Mouse (Mus musculus) cerebellum, postnatal 4 days (tissue): ENCODE measurements around the gene Taldo1.
"Not testable (repeated sequence)": the region's sequence is repeated elsewhere in the genome, so short reads cannot be mapped to it uniquely, and the experiment has no call there.

Experiments used
- DNase-seq, 2 experiments: peaks; one replicate each; pipeline ENCODE4 v3.0.0; 2022; ENCODE audit warnings: low spot score in 2 of 2, mixed read lengths in 1 of 2

Taldo1 gene

DNA sequence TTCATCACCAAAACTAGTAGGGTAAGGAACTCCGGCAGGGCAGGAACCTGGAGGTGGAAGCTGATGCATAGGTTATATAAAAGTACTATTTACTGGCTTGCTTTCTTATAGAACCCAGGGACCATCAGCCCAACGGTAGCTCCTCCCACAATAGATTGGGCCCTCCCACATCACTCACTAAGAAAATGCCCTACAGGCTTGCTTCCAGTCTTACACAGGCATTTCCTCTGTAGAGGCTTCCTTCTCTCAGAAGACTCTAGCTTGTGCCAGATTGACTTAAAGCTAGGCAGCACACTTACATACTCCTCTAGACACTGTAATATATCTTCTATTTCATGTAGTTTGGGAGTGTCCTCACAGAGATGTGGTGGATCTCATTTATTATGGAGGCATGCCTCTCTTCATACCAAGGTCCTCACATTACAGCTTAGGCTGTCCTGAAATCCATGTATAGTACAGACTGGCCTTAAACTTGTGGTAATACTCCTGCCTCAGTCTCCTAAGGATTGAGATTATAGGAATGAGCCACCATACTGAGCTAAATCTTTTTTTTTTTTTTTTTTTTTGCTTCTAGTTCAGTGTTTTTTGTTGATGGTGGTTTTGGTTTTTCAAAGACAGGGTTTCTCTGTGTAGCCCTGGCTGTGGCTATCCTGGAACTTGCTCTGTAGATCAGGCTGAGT lies 4.1 kb upstream of the Taldo1 start:
- DNase-seq: no peak

GRCm38 (mm10) chr7:141388487-141389109 lies 3.4 kb upstream of the Taldo1 start:
- DNase-seq: no peak

GRCm38 (mm10) chr7:141390326-141391259 lies 1.4 kb upstream of the Taldo1 start:
- DNase-seq: no peak

GRCm38 (mm10) chr7:141392552-141393222 lies 688 bp downstream of the Taldo1 start:
- DNase-seq: no peak

GRCm38 (mm10) chr7:141394158-141394557 lies 2.2 kb downstream of the Taldo1 start:
- DNase-seq: no peak

DNA sequence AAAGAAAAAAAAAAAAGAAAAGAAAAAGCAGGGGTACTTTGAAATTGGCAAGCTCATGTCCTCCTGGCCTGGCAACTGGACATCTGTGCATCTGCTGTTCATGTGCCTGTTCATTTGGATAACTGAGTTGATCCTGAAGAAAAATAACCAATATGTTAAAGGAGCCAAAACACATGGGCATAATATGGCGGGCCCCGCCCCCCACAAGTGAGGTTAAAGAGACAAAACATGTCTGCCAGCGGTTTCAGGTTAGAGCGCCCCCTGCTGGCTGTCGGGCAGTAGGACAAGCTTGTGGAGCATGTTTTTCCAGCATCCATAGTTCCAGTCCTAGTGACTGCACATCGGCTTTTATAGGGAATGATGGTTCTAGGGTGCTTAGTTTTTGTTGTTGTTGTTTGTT lies 2.8 kb downstream of the Taldo1 start:
- DNase-seq: peak; percentile 67 to 76

DNA sequence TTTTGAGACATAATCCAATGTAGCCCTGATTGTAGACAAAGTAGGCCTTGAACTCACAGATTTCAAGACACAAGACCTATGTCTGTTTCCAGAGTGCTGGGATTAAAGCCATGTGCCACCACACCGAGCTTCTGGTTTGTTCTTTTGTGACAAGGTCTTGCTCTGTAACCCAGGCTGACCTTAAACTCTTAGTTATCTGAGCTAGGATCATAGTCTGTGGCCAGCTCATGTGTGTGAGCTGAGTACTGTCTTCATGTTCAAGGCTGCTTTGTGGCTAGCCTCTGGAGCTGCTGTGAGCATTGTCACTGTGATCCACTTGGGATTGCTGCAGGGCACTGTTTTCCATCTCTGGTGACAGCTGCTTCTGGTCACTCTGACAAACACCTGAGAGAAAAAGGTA lies 3.3 kb downstream of the Taldo1 start:
- DNase-seq: no peak

DNA sequence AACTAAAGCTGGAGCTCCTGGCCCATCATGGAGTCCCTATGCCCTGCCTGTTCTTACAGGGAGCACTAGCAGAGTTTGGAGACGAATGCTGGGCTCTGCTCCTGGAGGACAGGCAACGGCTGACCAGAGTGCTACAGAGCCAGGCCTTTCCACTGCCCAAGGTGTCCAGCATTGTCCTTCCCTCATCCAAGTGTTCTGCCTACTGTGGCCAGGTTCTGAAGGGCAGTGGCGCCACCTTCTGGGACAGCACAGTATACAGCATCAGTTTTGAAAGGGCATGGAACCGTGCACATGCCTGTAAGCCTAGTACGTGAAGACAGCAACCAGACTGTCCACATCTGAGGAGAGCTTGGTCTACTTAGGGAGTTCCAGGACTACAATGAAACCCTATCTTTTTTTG lies 11.3 kb downstream of the Taldo1 start:
- peak in 1 of 2 experiments; percentile 54 for DNase-seq

GRCm38 (mm10) chr7:141405466-141405865 lies 13.5 kb downstream of the Taldo1 start:
- no peak for DNase-seq

- DNase-seq: not testable (repeated sequence)
Observed at GRCm38 (mm10) chr7:141407670-141408069, 15.7 kb downstream of the Taldo1 start.

DNA sequence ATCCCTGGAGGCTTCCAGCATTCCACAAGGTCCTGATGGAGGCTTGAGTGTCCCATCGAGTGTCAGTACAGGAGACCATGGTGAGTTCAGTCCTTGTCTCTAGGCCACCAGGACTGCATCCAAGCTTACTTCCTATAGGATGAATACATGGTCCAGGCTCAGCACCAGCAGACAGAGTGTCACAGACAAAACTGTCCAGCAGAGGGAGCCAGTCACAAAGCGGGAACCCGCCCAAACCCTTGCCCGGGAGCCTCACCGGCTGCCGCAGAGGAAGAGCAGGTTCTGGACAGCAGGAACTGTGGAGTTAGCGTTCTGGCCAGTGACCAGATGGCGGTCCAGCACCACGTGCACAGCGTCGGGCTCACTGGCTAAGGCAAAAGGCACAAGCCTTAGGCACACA lies 16.8 kb downstream of the Taldo1 start:
- DNase-seq: peak; percentile 86 to 93

- no peak for DNase-seq
Observed at GRCm38 (mm10) chr7:141410631-141411030, 18.6 kb downstream of the Taldo1 start.

- DNase-seq: no peak
Observed at GRCm38 (mm10) chr7:141411667-141412066, 19.7 kb downstream of the Taldo1 start.

DNA sequence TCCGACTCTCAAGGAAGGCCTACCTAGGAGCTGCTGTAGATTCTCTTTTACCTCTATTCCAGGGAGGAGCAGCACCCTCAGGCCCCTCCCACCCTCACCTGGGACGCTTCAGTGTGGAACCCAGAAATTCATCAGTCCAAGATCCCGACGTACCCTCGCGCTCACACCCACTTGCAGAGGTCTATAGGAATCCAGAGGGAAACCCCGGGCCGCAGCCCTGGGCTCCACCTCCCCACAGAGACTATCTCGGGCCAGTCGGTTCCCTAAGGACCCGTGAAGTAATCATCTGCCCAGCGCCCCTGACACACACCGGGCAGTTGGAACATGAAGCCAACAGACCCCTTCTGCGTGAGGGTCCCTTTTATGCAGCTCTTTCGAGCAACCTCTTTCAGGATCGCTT lies 21.3 kb downstream of the Taldo1 start:
- DNase-seq: no peak

DNA sequence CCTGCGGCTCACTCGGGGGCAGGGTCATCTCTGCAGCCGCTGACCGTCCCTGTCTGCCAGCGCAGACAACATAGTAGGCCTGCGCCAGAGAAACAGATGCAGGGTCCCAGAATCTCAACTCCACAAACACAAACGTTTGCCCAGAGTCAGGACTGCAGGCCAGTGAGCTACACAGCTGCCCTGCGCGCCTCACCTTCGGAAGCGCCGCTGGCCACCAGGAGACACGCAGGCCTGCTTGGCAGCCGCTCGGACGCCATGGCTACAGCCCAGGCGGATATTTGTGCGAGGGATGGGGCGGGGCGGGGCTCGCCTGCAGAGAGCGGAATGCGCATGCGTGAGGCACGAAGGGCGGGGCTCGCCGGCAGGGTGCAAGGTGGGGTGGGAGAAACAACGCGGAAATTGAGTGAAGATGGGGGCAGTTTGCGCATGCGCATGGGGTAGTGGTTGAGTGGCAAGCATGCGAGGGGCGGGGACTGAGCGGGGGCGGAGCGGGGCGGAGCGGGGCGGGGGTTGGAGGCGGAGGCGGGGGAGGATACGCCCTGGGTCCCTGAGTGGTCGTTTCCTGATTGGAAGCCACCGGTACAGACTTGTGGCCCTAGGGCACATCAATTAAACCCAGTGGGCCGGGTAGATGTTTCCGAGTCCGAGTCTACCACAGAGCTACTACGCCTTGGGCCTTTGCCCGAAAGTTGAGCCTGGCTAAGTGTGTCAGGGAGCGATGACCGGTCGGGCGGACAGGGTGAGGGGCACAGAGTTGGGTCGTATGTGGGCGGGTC lies 22.0 kb downstream of the Taldo1 start, which contains the start of gene Gatd1:
Gatd1 (minus strand) TSS at position 328 of the 776 bp plus-strand sequence.
- DNase-seq: peak; percentile 100

- DNase-seq: no peak
Observed at GRCm38 (mm10) chr7:141416144-141416841, 24.3 kb downstream of the Taldo1 start.

GRCm38 (mm10) chr7:141417731-141418681 lies 26.0 kb downstream of the Taldo1 start:
- DNase-seq: no peak

- no peak for DNase-seq
Observed at GRCm38 (mm10) chr7:141418970-141419369, 27.0 kb downstream of the Taldo1 start.

GRCm38 (mm10) chr7:141420030-141420702 lies 28.2 kb downstream of the Taldo1 start:
- DNase-seq: no peak
